Mouse (Mus musculus): ENCODE data around the gene Gm49366. TPM values are rescaled to one million over a fixed set of nuclear protein-coding genes. Genes with fewer than 3 reads are reported as not detected.
"Not testable (repeated sequence)": the region's sequence is repeated elsewhere in the genome, so short reads cannot be mapped to it uniquely, and the experiment has no call there.

Gene Gm49366
- total RNA-seq, 1 experiment, result not detected

GRCm38 (mm10) chr12:84010201-84010600, 28.5 kb upstream of the Gm49366 start:
- Histone ChIP-seq H3K4me1 (ENCODE audit: control insufficient read depth in 2 of 2, insufficient read depth in 2 of 2, low read length in 2 of 2, poor library complexity in 1 of 2) (no peaks in the 10 kb centered on the region), H3K4me3 (ENCODE audit: insufficient read depth in 1 of 2, low read depth in 1 of 2, low read length in 2 of 2, poor library complexity in 1 of 2, severe bottlenecking in 1 of 2) (peak overlapping the region in 1 of 2 experiments; percentile 54; a peak in 2 of 4 replicates), H3K9me3 (ENCODE audit: control insufficient read depth, insufficient read depth, low read depth, low read length) (no peaks in the 10 kb centered on the region), H3K27ac (ENCODE audit: insufficient read depth, low read depth, low read length, poor library complexity, severe bottlenecking) (no peak overlapping the region), H3K36me3 (ENCODE audit: control insufficient read depth, insufficient read depth, low read length, poor library complexity, severe bottlenecking) (no peaks in the 10 kb centered on the region; the same call in 1 of the 2 replicates), H3K9ac (ENCODE audit: insufficient read depth, low read depth, low read length, poor library complexity, severe bottlenecking) (no peak overlapping the region)
- no peak for DNase-seq (ENCODE audit: low read depth, low spot score)
- in situ Hi-C loops (cut with MboI; ENCODE audit: low sequenced_read_pairs in 2 of 2, unreplicated experiment in 2 of 2), result no loop called here
- TF ChIP-seq CHD2 (IDR thresholded peaks at IDR 0.05; ENCODE audit: low read depth, low read length) (no peak), ZNF384 (IDR thresholded peaks at IDR 0.05; ENCODE audit: low read depth, low read length) (no peak), MAFK (IDR thresholded peaks at IDR 0.05; ENCODE audit: insufficient read depth, low read depth, low read length) (no peak), ZC3H11A (IDR thresholded peaks at IDR 0.05; ENCODE audit: borderline replicate concordance, low read depth, low read length) (no peak), HCFC1 (IDR thresholded peaks at IDR 0.05; ENCODE audit: borderline replicate concordance, insufficient read depth, low read length) (no peak)

GRCm38 (mm10) chr12:84011251-84012040, 27.3 kb upstream of the Gm49366 start:
- no peaks in the 10 kb centered on the region for H3K9me3 ChIP-seq (ENCODE audit: control insufficient read depth, insufficient read depth, low read depth, low read length)
- no peak for DNase-seq (ENCODE audit: low read depth, low spot score)
- H3K9ac ChIP-seq (ENCODE audit: insufficient read depth, low read depth, low read length, poor library complexity, severe bottlenecking), result no peak overlapping the region
- in situ Hi-C loops (cut with MboI; ENCODE audit: low sequenced_read_pairs in 2 of 2, unreplicated experiment in 2 of 2), result no loop called here
- no peak for TF ChIP-seq MAFK (IDR thresholded peaks at IDR 0.05; ENCODE audit: insufficient read depth, low read depth, low read length)
- no peak for TF ChIP-seq ZNF384 (IDR thresholded peaks at IDR 0.05; ENCODE audit: low read depth, low read length)
- TF ChIP-seq CHD2 (IDR thresholded peaks at IDR 0.05; ENCODE audit: low read depth, low read length), result no peak
- no peak for TF ChIP-seq HCFC1 (IDR thresholded peaks at IDR 0.05; ENCODE audit: borderline replicate concordance, insufficient read depth, low read length)
- no peak for TF ChIP-seq ZC3H11A (IDR thresholded peaks at IDR 0.05; ENCODE audit: borderline replicate concordance, low read depth, low read length)
- H3K4me3 ChIP-seq (ENCODE audit: insufficient read depth in 1 of 2, low read depth in 1 of 2, low read length in 2 of 2, poor library complexity in 1 of 2, severe bottlenecking in 1 of 2), result no peak overlapping the region
- no peak overlapping the region for H3K27ac ChIP-seq (ENCODE audit: insufficient read depth, low read depth, low read length, poor library complexity, severe bottlenecking)
- H3K4me1 ChIP-seq (ENCODE audit: control insufficient read depth in 2 of 2, insufficient read depth in 2 of 2, low read length in 2 of 2, poor library complexity in 1 of 2), result peaks cover 0 to 2% of the 10 kb centered on the region in 2 experiments; a peak in 2 of 4 replicates
- no peaks in the 10 kb centered on the region; the same call in 1 of the 2 replicates for H3K36me3 ChIP-seq (ENCODE audit: control insufficient read depth, insufficient read depth, low read length, poor library complexity, severe bottlenecking)

GRCm38 (mm10) chr12:84013130-84013529, 25.6 kb upstream of the Gm49366 start:
- in situ Hi-C loops (cut with MboI; ENCODE audit: low sequenced_read_pairs in 2 of 2, unreplicated experiment in 2 of 2), result no loop called here
- no peak overlapping the region for H3K4me3 ChIP-seq (ENCODE audit: insufficient read depth in 1 of 2, low read depth in 1 of 2, low read length in 2 of 2, poor library complexity in 1 of 2, severe bottlenecking in 1 of 2)
- H3K9ac ChIP-seq (ENCODE audit: insufficient read depth, low read depth, low read length, poor library complexity, severe bottlenecking), result no peak overlapping the region
- no peaks in the 10 kb centered on the region; the same call in 1 of the 2 replicates for H3K9me3 ChIP-seq (ENCODE audit: control insufficient read depth, insufficient read depth, low read depth, low read length)
- no peak for TF ChIP-seq ZC3H11A (IDR thresholded peaks at IDR 0.05; ENCODE audit: borderline replicate concordance, low read depth, low read length)
- no peak for TF ChIP-seq CHD2 (IDR thresholded peaks at IDR 0.05; ENCODE audit: low read depth, low read length)
- TF ChIP-seq MAFK (IDR thresholded peaks at IDR 0.05; ENCODE audit: insufficient read depth, low read depth, low read length), result no peak
- TF ChIP-seq ZNF384 (IDR thresholded peaks at IDR 0.05; ENCODE audit: low read depth, low read length), result no peak
- TF ChIP-seq HCFC1 (IDR thresholded peaks at IDR 0.05; ENCODE audit: borderline replicate concordance, insufficient read depth, low read length), result no peak
- peaks cover 0 to 2% of the 10 kb centered on the region in 2 experiments; a peak in 2 of 4 replicates for H3K4me1 ChIP-seq (ENCODE audit: control insufficient read depth in 2 of 2, insufficient read depth in 2 of 2, low read length in 2 of 2, poor library complexity in 1 of 2)
- DNase-seq (ENCODE audit: low read depth, low spot score), result no peak
- no peak overlapping the region for H3K27ac ChIP-seq (ENCODE audit: insufficient read depth, low read depth, low read length, poor library complexity, severe bottlenecking)
- H3K36me3 ChIP-seq (ENCODE audit: control insufficient read depth, insufficient read depth, low read length, poor library complexity, severe bottlenecking), result no peaks in the 10 kb centered on the region; the same call in 1 of the 2 replicates

DNA sequence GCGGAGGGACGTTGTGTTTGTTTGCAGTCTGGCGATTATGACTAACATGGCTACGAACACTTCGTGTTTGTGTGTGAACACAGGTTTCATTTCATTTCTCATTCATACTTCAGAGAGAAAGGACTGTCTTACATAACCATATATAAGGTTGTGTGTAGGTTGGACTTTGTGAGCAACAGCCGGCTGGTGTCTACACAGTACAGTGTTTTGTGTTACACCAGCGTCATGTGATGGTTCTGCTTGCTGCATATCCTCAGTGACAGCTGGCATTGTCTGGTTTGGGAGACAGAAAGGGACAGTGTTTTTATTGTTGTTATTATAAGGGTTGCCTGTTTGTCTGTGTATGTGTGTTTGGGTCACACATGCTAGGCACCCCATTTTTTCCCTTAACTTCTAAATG, 25.0 kb upstream of the Gm49366 start:
- TF ChIP-seq CHD2 (IDR thresholded peaks at IDR 0.05; ENCODE audit: low read depth, low read length) (no peak), HCFC1 (IDR thresholded peaks at IDR 0.05; ENCODE audit: borderline replicate concordance, insufficient read depth, low read length) (no peak), ZNF384 (IDR thresholded peaks at IDR 0.05; ENCODE audit: low read depth, low read length) (no peak), ZC3H11A (IDR thresholded peaks at IDR 0.05; ENCODE audit: borderline replicate concordance, low read depth, low read length) (no peak), MAFK (IDR thresholded peaks at IDR 0.05; ENCODE audit: insufficient read depth, low read depth, low read length) (no peak)
- in situ Hi-C loops (cut with MboI; ENCODE audit: low sequenced_read_pairs in 2 of 2, unreplicated experiment in 2 of 2), result no loop called here
- Histone ChIP-seq H3K36me3 (ENCODE audit: control insufficient read depth, insufficient read depth, low read length, poor library complexity, severe bottlenecking) (no peaks in the 10 kb centered on the region; the same call in 1 of the 2 replicates), H3K4me3 (ENCODE audit: insufficient read depth in 1 of 2, low read depth in 1 of 2, low read length in 2 of 2, poor library complexity in 1 of 2, severe bottlenecking in 1 of 2) (no peak overlapping the region), H3K4me1 (ENCODE audit: control insufficient read depth in 2 of 2, insufficient read depth in 2 of 2, low read length in 2 of 2, poor library complexity in 1 of 2) (peaks cover 0 to 2% of the 10 kb centered on the region in 2 experiments; a peak in 2 of 4 replicates), H3K9ac (ENCODE audit: insufficient read depth, low read depth, low read length, poor library complexity, severe bottlenecking) (no peak overlapping the region), H3K27ac (ENCODE audit: insufficient read depth, low read depth, low read length, poor library complexity, severe bottlenecking) (no peak overlapping the region), H3K9me3 (ENCODE audit: control insufficient read depth, insufficient read depth, low read depth, low read length) (no peaks in the 10 kb centered on the region; the same call in 1 of the 2 replicates)
- no peak for DNase-seq (ENCODE audit: low read depth, low spot score)

GRCm38 (mm10) chr12:84020528-84020927, 18.2 kb upstream of the Gm49366 start:
- H3K9ac ChIP-seq (ENCODE audit: insufficient read depth, low read depth, low read length, poor library complexity, severe bottlenecking); H3K9me3 ChIP-seq (ENCODE audit: control insufficient read depth, insufficient read depth, low read depth, low read length); H3K36me3 ChIP-seq (ENCODE audit: control insufficient read depth, insufficient read depth, low read length, poor library complexity, severe bottlenecking); in situ Hi-C loops (cut with MboI; ENCODE audit: low sequenced_read_pairs in 2 of 2, unreplicated experiment in 2 of 2); H3K4me1 ChIP-seq (ENCODE audit: control insufficient read depth in 2 of 2, insufficient read depth in 2 of 2, low read length in 2 of 2, poor library complexity in 1 of 2); H3K4me3 ChIP-seq (ENCODE audit: insufficient read depth in 1 of 2, low read depth in 1 of 2, low read length in 2 of 2, poor library complexity in 1 of 2, severe bottlenecking in 1 of 2); H3K27ac ChIP-seq (ENCODE audit: insufficient read depth, low read depth, low read length, poor library complexity, severe bottlenecking); DNase-seq (ENCODE audit: low read depth, low spot score): not testable (repeated sequence)

DNA sequence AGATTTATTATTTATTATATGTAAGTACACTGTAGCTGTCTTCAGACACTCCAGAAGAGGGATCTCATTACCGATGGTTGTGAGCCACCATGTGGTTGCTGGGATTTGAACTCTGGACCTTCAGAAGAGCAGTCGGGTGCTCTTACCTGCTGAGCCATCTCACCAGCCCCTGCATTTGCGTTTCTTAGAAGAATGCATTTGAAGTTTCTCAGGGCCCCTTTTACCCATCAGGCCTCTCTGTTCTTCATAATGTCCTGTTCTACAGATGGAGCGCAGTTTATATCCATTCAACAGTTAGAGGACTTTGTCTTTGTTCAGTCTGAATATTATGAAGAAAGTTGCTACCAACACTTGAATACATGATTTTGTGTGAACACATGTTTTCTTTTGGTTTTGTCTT, 16.5 kb upstream of the Gm49366 start:
- H3K9ac ChIP-seq (ENCODE audit: insufficient read depth, low read depth, low read length, poor library complexity, severe bottlenecking); H3K27ac ChIP-seq (ENCODE audit: insufficient read depth, low read depth, low read length, poor library complexity, severe bottlenecking); DNase-seq (ENCODE audit: low read depth, low spot score); H3K4me1 ChIP-seq (ENCODE audit: control insufficient read depth in 2 of 2, insufficient read depth in 2 of 2, low read length in 2 of 2, poor library complexity in 1 of 2); in situ Hi-C loops (cut with MboI; ENCODE audit: low sequenced_read_pairs in 2 of 2, unreplicated experiment in 2 of 2); H3K36me3 ChIP-seq (ENCODE audit: control insufficient read depth, insufficient read depth, low read length, poor library complexity, severe bottlenecking); H3K4me3 ChIP-seq (ENCODE audit: insufficient read depth in 1 of 2, low read depth in 1 of 2, low read length in 2 of 2, poor library complexity in 1 of 2, severe bottlenecking in 1 of 2); H3K9me3 ChIP-seq (ENCODE audit: control insufficient read depth, insufficient read depth, low read depth, low read length): not testable (repeated sequence)

All from ES-E14 (cell line).